Mouse (Mus musculus): ENCODE results near the gene Iqcf6. TPM values are rescaled to one million over a fixed set of nuclear protein-coding genes. Genes with fewer than 3 reads are reported as not detected.
A peak's percentile ranks its signal among the peaks of the same experiment; 100 is the strongest.

Iqcf6 gene
- total RNA-seq, 2 experiments from 2014 or later, result not detected

- DNase-seq, result no peak
Observed at GRCm38 (mm10) chr9:106657592-106657991, 31.2 kb downstream of the Iqcf6 start.

- no peak for DNase-seq
Observed at GRCm38 (mm10) chr9:106659441-106659840, 33.1 kb downstream of the Iqcf6 start.

- DNase-seq, result no peak
Observed at GRCm38 (mm10) chr9:106659935-106660334, 33.6 kb downstream of the Iqcf6 start.

- no peak for DNase-seq
Observed at GRCm38 (mm10) chr9:106663200-106663599, 36.8 kb downstream of the Iqcf6 start.

- no peak for DNase-seq
Observed at GRCm38 (mm10) chr9:106664433-106664832, 38.1 kb downstream of the Iqcf6 start.

- DNase-seq, result no peak
Observed at GRCm38 (mm10) chr9:106664856-106665255, 38.5 kb downstream of the Iqcf6 start.

- no peak for DNase-seq
Observed at GRCm38 (mm10) chr9:106673860-106674259, 47.5 kb downstream of the Iqcf6 start.

- peak; percentile 89 for DNase-seq
Observed at GRCm38 (mm10) chr9:106675480-106675879, 49.1 kb downstream of the Iqcf6 start.

- no peak for DNase-seq
Observed at GRCm38 (mm10) chr9:106675965-106676364, 49.6 kb downstream of the Iqcf6 start.

- DNase-seq, result no peak
Observed at GRCm38 (mm10) chr9:106676571-106676970, 50.2 kb downstream of the Iqcf6 start.

Other genes with a start within 250 kb of the Iqcf6 start
- 100 to 1,000 TPM; 485 to 490 TPM for gene Rpl29, start 197.1 kb upstream of the Iqcf6 start, total RNA-seq (2021)
- 10 to 100 TPM; 21.3 to 23.1 TPM for gene Acy1, start 188.3 kb upstream of the Iqcf6 start, total RNA-seq (2021)
- 10 to 100 TPM; 30.7 to 32.6 TPM for gene Abhd14b, start 179.1 kb upstream of the Iqcf6 start, total RNA-seq (2021)
- 10 to 100 TPM; 20.6 to 24.6 TPM for gene Abhd14a, start 178.9 kb upstream of the Iqcf6 start, total RNA-seq (2021)
- 10 to 100 TPM; 28.6 to 42.5 TPM for gene Pcbp4, start 173.3 kb upstream of the Iqcf6 start, total RNA-seq (2021)
- under 1 TPM; 0.27 to 0.48 TPM for gene Gpr62, start 160.6 kb upstream of the Iqcf6 start, total RNA-seq (2021)
- 10 to 100 TPM; 25.9 to 37.0 TPM for gene Rrp9, start 150.6 kb upstream of the Iqcf6 start, total RNA-seq (2021)
- gene Parp3, start 149.6 kb upstream of the Iqcf6 start, total RNA-seq (2021), result 10 to 100 TPM; 14.4 to 28.6 TPM
- not detected for gene Iqcf1, start 126.6 kb upstream of the Iqcf6 start, total RNA-seq (2021)
- gene Iqcf5, start 112.0 kb upstream of the Iqcf6 start, total RNA-seq (2021), result not detected
- not detected for gene Iqcf3, start 65.0 kb upstream of the Iqcf6 start, total RNA-seq (2021)
- gene Iqcf4, start 55.6 kb upstream of the Iqcf6 start, total RNA-seq (2021), result not detected
- not detected for gene Grm2, start 29.5 kb downstream of the Iqcf6 start, total RNA-seq (2021)
- gene Tex264, start 59.3 kb downstream of the Iqcf6 start, total RNA-seq (2021), result 10 to 100 TPM; 76.4 to 79.0 TPM
- gene Rad54l2, start 162.6 kb downstream of the Iqcf6 start, total RNA-seq (2021), result 10 to 100 TPM; 19.6 to 22.2 TPM
- gene Dcaf1, start 195.3 kb downstream of the Iqcf6 start, total RNA-seq (2021), result 10 to 100 TPM; 23.9 to 29.2 TPM